Mouse (Mus musculus) colon, adult 2 months (tissue): ENCODE data around the gene Rab3il1. TPM values are rescaled to one million over a fixed set of nuclear protein-coding genes. Genes with fewer than 3 reads are reported as not detected.

Experiments used
- polyA plus RNA-seq: library from polyadenylated mRNA; depleted of rRNA; stranded (reverse); fragments of >200 nt; gene quantifications from 2 replicates; pipeline ENCODE4 v1.2.3, GENCODE M21; 2012; rRNA removed

Gene Rab3il1
- 8.3 and 9.7 TPM in 2 replicates for polyA plus RNA-seq

DNA sequence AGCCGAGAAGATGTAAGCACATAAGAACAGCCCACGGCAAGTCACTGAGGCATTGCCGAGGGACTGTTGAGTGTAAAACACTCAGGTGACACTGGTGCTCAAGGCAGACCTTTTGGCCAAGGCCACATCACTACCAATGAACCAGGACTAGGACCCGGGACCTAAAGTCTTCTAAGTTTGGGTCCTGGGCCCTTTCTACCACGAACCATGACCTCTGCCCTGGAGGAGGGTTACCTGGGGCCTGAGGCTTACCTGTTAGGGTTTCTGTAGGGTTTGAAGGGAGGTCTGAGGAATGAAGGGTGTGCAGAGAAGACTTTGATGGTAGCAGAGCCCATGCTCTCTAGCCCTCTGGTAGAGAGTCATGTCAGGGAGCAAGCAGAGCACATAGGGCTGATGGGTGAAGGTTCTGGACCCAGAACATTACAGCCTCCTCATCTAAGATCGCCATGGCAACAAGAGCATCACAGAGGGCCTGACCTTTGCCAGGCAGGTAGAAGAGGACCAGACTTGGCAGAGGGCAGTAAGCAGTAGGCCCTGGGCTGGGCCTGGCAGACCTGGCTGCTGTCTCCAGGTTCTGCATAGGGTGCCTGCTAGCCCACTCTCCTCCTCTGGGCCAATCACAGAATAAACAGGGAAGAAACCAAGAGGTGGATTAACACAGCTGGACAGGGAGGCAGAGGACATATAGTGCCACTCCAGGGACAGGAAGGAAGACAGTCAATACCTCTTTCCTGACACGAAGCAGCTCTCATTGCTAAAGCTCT, at the start of gene Rab3il1, which contains the start of gene Best1:
TSS of gene Rab3il1 (plus strand) at position 464 of the 764 bp plus-strand sequence.
TSS of gene Best1 (minus strand) at position 428 of the 764 bp plus-strand sequence.

GRCm38 (mm10) chr19:9980258-9980657, 21.2 kb upstream of the Rab3il1 start, which contains the start of gene Fth1:
Fth1 (plus strand) TSS chr19:9980598.

GRCm38 (mm10) chr19:10041388-10042148, 40.1 kb downstream of the Rab3il1 start, which contains the start of gene Fads3:
Fads3 (plus strand) TSS chr19:10041569.

Other genes with a start within 250 kb of the Rab3il1 start
- not detected in 2 replicates for gene Scgb2a2, start 154.1 kb upstream of the Rab3il1 start, polyA plus RNA-seq
- 11.9 and 15.0 TPM in 2 replicates for gene Incenp, start 102.1 kb upstream of the Rab3il1 start, polyA plus RNA-seq
- gene Fth1, start 21.1 kb upstream of the Rab3il1 start, polyA plus RNA-seq, result 7,781 and 8,169 TPM in 2 replicates
- gene Best1, start within 50 bp of the Rab3il1 start, polyA plus RNA-seq, result 0.56 and 0.65 TPM in 2 replicates
- gene Fads3, start 39.9 kb downstream of the Rab3il1 start, polyA plus RNA-seq, result 48.1 and 52.0 TPM in 2 replicates
- gene Fads2, start 100.1 kb downstream of the Rab3il1 start, polyA plus RNA-seq, result 153 and 205 TPM in 2 replicates
- 16.3 and 17.7 TPM in 2 replicates for gene Fads1, start 181.2 kb downstream of the Rab3il1 start, polyA plus RNA-seq
- 107 and 109 TPM in 2 replicates for gene Tmem258, start 202.3 kb downstream of the Rab3il1 start, polyA plus RNA-seq
- gene Fen1, start 202.5 kb downstream of the Rab3il1 start, polyA plus RNA-seq, result 10.8 and 11.0 TPM in 2 replicates
- gene Myrf, start 239.1 kb downstream of the Rab3il1 start, polyA plus RNA-seq, result 2.3 TPM in 2 replicates